Comparison of ENCODE assay signal across 26 mouse cellular contexts in the genomic region with DNA sequence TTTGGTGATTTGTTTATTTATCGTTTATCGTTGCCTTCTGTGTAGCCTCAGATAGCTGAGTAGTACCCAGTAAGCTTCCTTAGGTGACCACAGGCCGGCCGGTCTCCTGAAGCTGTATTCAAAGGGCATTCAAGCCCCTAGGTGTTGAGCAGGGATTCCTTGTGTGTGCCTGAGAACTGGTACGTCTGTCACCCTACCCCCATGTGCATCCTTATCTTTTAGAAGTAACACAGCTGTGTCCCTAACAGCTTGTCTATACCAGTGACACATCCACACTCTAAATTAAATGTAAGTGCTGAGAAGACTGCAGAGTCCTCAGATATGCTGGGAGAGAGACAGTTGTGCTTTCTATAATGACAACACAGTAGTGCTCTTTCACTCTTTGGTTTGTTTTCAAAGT.
"Had no signal": no experiment of that assay in that cellular context is flagged by ENCODE, and none has a peak within 500 bp of the region (broad histone marks: within the 10 kb centered on the region; RNA-seq: fewer than 3 reads in every experiment).

No protein-coding gene starts in this region.

- H3K27ac ChIP-seq: gastrocnemius, adult 2 months; heart, adult 2 months; heart, embryonic 10.5 days; heart, embryonic 15.5 days; hindbrain, embryonic 10.5 days; hindbrain, embryonic 12.5 days; hindbrain, embryonic 14.5 days; intestine, embryonic 15.5 days; layer of hippocampus, adult 2 months; left cerebral cortex, adult 2 months; limb, embryonic 10.5 days; limb, embryonic 12.5 days; liver, embryonic 13.5 days had no signal

- H3K4me2 ChIP-seq: heart, embryonic 12.5 days; heart, embryonic 15.5 days; hindbrain, embryonic 12.5 days; hindbrain, embryonic 14.5 days; intestine, embryonic 15.5 days; limb, embryonic 12.5 days; liver, embryonic 11.5 days; liver, embryonic 13.5 days had no signal

- H3K4me1 ChIP-seq: heart, embryonic 10.5 days; hindbrain, embryonic 10.5 days; hindbrain, embryonic 12.5 days; intestine, embryonic 15.5 days; limb, embryonic 10.5 days; limb, embryonic 12.5 days; liver, embryonic 13.5 days had no signal

- ATAC-seq: hindbrain, embryonic 16.5 days; inflammation-experienced regulatory T-cells, adult 6 months; intestine, embryonic 15.5 days; intestine, postnatal 0 days had no signal

- DNase-seq: gastrocnemius, adult 2 months; gastrocnemius, postnatal 25 days; heart, adult 2 months; heart, postnatal 4 days; kidney, adult 18-20 months; kidney, adult 8-10 months; kidney, postnatal 10 days; kidney, postnatal 25 days; kidney, postnatal 4 days; liver; liver, embryonic 13.5 days had no signal

- H3K9me3 ChIP-seq: heart, embryonic 10.5 days; heart, embryonic 12.5 days; heart, embryonic 15.5 days; hindbrain, embryonic 10.5 days; hindbrain, embryonic 12.5 days; intestine, embryonic 15.5 days; limb, embryonic 10.5 days; limb, embryonic 12.5 days; liver, embryonic 13.5 days had no signal

- H3K9ac ChIP-seq: heart, embryonic 12.5 days; heart, embryonic 15.5 days; hindbrain, embryonic 12.5 days; hindbrain, embryonic 14.5 days; intestine, embryonic 15.5 days; limb, embryonic 12.5 days; liver, embryonic 13.5 days had no signal

- H3K4me3 ChIP-seq: gastrocnemius, adult 2 months; heart, adult 2 months; heart, embryonic 10.5 days; heart, embryonic 12.5 days; heart, embryonic 15.5 days; hindbrain, embryonic 10.5 days; hindbrain, embryonic 12.5 days; intestine, embryonic 15.5 days; layer of hippocampus, adult 2 months; left cerebral cortex, adult 2 months; limb, embryonic 10.5 days; limb, embryonic 12.5 days; liver, embryonic 13.5 days had no signal

- H3K27me3 ChIP-seq: heart, embryonic 12.5 days; heart, embryonic 15.5 days; hindbrain, embryonic 12.5 days; intestine, embryonic 15.5 days; limb, embryonic 12.5 days; liver, embryonic 13.5 days had no signal
